Mouse (Mus musculus) kidney, postnatal 25 days (tissue): Measurements from ENCODE around the gene Hsph1.

Experiments used
- DNase-seq, 2 experiments: peaks; one replicate each; pipeline ENCODE4 v3.0.0; 2021; ENCODE audit warnings: mixed read lengths in 2 of 2

Gene Hsph1

DNA sequence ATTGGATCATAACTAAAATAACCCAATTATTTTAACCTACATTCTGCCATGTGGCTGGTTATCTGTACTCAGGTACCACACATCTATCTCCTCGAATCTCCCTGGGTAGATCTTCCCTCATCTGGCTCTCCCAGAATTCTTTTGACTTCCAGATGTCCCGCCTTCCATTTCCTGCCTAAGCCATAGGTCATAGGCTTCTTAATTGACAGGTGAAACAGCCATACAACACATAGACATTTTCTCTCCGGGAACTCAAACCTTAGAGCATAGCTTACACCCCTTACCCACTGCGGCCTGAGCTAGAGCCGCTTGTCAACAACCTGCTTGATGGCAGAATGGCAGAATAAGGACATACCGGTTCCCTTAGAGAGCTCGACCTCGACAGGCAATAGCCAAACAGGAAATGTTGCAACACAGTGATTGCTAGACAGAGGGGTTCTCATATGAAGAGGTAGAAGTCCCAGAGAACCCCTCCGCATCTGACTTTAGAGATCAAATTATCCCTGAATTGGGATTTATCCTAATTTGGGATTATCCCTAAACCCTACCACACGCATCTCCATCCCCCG, 48.8 kb downstream of the Hsph1 start:
- DNase-seq, result no peak

DNA sequence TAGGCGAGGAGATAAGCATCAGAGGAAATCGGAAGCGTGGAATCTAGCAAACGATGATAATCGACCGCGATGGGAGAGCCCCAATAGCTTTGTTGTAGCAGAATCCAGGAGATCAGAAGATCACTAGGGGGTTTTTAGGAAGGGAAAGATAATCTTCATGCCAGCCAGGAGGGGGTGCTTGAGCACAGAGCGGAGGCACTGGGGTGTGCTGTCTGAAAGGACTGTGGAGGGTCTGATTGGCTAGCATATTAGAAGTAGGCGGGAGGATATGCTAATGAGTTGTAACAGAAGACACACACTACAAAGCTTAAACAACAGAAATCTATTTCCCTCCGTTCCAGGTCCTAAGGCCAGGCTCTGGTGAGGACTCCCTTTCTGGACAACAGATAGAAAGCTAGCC, 50.3 kb downstream of the Hsph1 start:
- peak in 1 of 2 experiments; percentile 62 for DNase-seq

- no peak for DNase-seq
These were observed 50.9 kb downstream of the Hsph1 start for GRCm38 (mm10) chr5:149585231-149585630.

GRCm38 (mm10) chr5:149584154-149584655, 52.0 kb downstream of the Hsph1 start:
- no peak for DNase-seq

- DNase-seq, result no peak
These were observed 52.7 kb downstream of the Hsph1 start for GRCm38 (mm10) chr5:149583507-149583906.

DNA sequence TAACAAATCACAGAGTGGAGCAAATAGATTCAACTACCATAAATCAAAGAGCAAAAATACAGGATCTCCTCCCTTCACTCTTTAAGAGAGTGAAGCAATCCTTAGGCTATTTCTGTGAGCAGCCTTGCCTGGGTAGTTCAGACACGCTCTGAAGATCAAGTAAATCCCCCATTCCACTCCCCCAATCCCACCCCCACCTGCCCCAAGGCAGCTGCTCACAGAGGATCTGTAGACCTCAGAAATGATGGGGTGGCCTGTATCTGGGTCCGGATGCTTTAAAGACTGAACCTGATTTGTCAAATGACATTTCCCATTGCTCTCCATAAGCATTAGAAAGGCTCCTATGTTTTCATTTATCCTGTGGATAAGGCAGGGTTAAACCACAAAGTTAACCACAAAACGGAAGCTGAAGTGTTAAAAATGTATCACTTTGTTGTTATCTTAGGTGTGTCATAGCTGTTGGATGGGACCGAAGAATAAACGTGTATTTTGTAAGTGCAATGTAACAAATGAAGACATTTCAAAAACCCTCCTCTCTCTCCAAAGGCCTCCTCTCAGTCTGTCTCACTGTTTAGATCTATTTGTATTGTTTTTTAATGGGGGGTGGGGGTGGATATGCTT, 53.4 kb downstream of the Hsph1 start:
- no peak for DNase-seq

DNA sequence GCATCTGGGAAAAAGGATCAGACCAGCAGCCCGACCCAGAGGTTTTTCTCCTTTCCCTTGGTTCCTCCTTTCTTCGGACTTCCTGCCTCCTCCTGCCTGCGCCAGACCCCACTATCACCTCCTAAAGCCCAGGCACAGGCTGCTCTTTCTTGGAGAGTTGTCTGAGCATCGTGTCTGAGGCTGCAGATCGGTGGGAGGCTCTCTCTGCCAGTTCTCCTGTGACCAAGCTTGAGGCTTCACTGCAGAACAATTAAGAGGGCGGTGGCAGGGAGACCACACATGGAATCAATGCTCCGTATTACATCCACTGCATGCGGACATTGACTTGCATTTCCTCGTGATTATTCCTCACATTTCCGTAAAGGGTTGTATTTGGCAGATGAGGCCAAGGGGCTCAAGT, 58.7 kb downstream of the Hsph1 start:
- DNase-seq, result no peak

- DNase-seq, result no peak
These were observed 59.2 kb downstream of the Hsph1 start for GRCm38 (mm10) chr5:149576977-149577376.

- DNase-seq, result no peak
These were observed 67.2 kb downstream of the Hsph1 start for GRCm38 (mm10) chr5:149568993-149569392.

DNA sequence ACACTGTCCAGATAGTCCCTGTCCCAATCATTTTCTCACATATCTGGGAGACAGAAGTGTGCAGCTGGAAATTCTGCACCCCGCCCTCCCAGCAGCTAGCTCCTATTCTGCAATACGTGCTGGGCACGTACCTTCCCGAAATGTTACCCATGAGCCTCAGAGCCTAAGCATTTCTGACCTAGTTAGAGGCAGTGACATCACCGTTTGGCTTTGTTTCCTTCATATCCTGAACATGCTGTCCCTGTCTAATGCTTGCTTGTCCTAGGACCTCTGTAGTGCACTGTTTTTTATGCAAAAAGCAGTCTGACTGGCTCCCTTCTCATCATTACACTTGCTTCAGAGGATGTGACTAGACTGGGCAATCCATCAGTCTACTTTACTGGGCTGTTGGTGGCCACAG, 69.2 kb downstream of the Hsph1 start:
- DNase-seq, result no peak

DNA sequence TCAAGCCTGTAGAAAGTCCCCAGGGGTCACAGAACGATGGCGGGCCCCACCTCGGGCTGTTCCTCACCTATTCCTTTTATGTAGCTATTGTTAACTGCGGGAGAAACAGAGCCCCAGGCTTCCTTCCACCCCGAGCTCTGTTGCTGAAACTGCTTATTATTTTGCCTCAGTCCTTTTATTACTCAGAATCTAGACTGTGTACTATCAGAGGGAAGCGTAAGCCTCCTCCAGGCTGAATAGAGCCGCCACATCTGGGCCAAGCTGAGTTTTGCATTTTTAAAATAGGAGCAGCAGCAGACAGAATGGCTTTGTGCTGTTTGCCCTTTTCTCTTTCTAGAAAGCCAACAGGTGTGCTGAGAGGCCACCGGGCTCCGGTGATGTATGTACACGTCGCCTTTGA, 70.2 kb downstream of the Hsph1 start:
- DNase-seq, result no peak
